Mouse (Mus musculus) testis, postnatal 10 days (tissue): Measurements from ENCODE around the gene Prkca.

Experiments used
- DNase-seq: peaks from one replicate; pipeline ENCODE4 v3.0.0; 2021; ENCODE audit warnings: low spot score

Prkca gene

GRCm38 (mm10) chr11:108204895-108205248 is 138.9 kb downstream of the Prkca start:
- no peak for DNase-seq

DNA sequence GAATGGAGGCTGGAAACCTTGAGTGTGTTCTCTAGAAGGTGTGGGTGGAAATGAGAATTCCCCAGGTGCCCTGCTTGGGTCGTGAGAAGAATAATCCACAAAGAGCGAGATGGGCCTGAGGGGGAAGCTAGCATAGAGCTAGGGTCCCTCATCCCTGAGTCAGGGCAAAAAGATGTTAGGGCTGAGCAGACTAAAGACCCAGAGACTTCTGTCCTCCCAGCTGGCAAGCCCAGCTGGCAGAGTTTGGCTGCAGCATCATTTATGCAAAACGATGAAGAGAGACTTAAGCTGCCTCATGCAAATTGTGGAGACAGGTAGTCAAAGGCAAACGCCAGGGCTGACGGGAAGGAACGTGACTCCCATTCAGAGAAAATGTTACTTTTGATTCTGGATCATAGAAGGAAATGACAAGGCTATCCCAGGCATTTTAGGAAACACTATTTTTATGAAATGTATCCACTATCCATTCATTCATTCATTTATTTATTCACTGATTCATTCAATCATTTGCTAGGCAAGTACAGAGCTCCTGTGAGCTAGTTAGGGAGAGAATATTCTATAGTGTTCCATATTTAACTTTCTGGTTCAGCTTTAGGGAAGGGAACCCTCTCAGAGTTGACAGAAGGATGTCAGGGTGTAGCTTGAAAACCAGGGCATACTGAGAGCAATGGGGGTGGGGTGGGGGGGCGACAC is 139.4 kb downstream of the Prkca start:
- DNase-seq: no peak

DNA sequence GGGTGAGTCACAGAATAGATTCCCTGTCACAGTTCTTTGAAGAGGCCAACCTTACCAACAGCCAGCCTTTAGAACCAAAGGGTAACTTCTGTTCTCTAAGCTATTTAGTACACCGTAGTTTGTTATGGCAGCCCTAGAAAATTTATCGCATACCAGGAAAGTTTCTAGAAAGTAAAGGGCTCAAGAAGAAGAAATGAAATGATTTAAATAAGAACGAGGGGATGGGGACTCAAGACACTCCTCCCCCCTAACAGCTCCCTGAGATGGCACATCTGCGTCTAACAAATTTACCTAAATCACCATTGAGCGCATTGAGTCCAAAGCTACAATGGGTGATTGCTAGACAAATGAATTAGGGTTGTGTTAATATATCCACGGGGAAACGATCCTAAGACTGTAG is 140.9 kb downstream of the Prkca start:
- DNase-seq: no peak

DNA sequence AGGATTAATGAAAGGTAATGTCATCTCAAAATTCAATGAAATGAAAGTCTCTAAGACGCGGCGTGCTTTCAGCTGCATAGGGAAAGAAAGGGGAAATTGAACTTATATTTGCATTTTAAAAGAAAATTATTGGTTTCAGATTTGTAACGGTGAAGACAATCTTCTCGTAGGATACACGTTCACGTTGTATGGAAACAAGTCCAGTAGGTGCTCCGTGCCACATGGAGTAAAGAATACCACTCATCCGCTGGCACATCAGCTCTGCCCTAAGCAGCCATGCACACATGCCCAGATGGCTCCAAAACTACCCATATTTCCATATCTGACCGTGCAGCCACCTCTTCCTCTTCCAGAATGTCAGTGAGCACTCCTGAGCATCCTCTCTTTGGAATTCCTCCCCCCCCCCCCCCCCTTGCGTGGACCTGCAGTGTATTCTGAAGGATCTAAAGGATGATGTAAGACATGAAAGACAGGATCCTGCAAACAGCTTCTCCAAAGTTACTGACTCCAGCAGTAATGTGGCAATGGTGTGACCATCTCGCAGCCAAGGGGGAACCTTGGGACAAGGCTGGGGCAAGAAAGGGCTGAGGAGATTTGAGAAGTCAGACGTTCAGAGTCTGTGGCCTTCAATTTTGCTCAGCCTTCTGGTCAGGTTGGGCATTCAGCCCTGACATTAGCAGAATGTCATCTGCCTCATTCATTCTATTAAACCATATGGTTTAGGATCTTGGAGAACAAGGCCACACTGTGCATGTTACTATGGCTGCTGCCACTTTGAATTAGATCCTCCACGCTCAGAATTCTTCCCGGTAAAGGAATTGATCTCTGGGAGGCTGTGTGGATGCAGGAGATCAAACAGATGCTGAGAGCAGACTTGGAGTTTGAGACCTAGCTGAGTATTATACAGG is 142.8 kb downstream of the Prkca start:
- DNase-seq: no peak

GRCm38 (mm10) chr11:108199429-108199985 is 144.2 kb downstream of the Prkca start:
- DNase-seq: no peak

DNA sequence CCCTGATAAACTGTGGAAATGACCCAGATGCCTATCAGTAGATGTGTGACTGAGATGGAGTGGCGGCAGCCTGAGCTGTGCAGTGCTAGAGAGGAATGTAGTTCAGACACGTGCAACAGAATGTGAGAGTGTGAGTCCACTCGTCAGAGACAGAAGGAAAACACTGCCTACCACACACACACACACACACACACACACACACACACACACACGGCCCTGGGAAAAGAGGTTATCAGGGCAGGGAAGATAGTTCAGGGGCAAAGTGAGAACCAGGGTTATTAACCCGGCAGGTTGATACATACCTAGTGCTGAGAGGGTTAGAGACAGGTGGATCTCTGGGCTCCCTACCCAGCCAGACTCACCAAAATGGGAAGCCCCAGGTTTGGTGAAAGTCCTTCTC is 145.1 kb downstream of the Prkca start:
- DNase-seq: no peak

DNA sequence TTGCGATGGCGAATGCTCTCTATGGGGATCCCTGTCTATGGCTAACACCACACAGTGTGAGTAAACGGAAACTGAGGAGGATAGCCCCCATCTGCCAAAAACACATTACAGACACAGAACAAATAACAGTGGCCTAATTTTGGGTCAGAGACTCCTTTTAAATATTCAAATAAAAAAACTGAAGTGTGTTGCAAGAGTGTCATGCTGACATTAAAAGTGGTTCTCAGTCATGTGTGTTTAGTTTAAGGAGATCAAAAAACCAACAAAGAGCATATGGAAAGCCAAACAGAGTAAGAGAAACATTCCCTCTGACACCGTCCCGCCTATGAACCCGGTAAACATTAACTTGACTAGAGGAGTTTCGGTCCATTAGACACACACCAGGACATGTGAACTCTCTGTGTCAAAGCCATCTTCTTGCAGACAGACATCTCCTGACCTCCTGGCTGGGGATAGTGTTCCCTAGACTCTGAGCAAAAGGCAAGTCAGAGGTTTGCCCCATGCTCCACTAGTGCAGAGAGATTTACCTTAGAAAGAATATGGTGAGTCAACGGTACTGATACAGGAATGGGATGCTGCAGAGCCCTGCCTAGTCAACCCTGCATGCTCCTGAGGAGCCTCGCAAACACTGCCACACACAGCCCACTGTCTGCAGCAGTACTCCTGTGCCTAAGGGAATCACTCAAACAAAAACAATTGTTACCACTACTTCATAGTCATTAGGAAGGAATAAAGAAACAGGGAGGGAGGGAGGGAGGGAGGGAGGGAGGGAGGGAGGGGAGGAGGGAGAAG is 146.1 kb downstream of the Prkca start:
- DNase-seq: no peak

GRCm38 (mm10) chr11:108196796-108197195 is 146.9 kb downstream of the Prkca start:
- no peak for DNase-seq

GRCm38 (mm10) chr11:108190298-108190697 is 153.4 kb downstream of the Prkca start:
- no peak for DNase-seq

DNA sequence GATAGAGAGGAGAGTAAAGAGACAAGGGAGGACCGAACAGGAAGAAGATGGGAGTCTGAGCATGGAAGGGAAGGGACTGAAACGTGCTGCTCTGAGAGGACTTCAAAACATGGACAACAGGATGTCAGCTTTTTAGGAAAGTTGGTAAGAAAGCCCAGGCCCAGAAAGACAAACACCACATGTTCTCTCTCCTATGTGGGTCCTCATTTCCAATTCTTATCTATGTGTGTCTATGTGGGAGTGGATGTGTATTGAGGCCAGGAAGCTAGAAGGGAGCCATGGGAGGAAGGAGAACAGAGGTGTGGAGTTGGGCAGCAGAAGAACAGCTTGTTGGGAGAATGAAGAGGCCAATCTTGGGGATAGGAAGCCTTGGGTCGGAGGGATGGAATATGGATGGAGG is 154.4 kb downstream of the Prkca start:
- no peak for DNase-seq

- DNase-seq: no peak
These were observed 161.3 kb downstream of the Prkca start for GRCm38 (mm10) chr11:108182421-108182820.

- DNase-seq: no peak
These were observed 162.6 kb downstream of the Prkca start for GRCm38 (mm10) chr11:108181012-108181713.

DNA sequence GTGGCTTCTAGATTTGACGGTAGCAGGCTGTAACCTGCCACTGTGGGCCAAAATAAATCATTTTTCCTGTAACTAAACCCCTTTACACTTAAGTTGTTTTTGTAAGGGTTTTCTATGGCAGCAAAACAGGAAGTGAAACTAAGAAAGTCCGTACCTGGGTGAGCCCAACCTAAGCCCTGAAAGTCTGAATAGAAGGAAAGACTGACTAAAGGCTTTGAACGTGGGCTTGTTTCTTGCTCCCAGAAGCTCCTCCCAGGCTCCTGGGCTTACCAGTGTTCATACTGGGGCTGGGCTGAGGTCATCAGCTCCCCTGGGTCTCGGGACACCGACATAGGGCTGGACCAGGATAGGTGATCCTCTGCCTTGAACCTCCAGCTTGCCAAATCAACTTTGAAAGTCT is 164.9 kb downstream of the Prkca start:
- no peak for DNase-seq

- DNase-seq: no peak
These were observed 165.5 kb downstream of the Prkca start for GRCm38 (mm10) chr11:108178258-108178657.

GRCm38 (mm10) chr11:108176715-108177114 is 167.0 kb downstream of the Prkca start:
- no peak for DNase-seq

- no peak for DNase-seq
These were observed 171.8 kb downstream of the Prkca start for GRCm38 (mm10) chr11:108171917-108172316.

DNA sequence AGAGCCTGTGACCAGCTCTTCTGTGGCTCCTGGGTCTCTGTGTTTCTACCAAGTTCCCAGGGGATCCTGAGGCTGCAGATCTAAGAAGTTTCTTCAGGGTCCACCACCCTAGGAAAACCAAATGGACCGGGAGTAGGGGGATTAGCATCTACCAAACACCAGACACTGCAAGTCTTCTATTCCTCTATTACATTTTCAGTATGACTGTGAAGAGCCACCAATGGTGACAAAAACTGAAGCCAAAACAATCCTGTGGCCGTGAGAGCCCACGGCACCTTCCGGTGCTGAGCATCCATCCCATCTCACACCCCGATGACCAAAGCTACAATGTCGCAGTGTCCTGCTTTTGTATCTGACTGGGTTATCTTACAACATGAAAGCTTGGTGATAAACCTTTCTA is 172.5 kb downstream of the Prkca start:
- no peak for DNase-seq

DNA sequence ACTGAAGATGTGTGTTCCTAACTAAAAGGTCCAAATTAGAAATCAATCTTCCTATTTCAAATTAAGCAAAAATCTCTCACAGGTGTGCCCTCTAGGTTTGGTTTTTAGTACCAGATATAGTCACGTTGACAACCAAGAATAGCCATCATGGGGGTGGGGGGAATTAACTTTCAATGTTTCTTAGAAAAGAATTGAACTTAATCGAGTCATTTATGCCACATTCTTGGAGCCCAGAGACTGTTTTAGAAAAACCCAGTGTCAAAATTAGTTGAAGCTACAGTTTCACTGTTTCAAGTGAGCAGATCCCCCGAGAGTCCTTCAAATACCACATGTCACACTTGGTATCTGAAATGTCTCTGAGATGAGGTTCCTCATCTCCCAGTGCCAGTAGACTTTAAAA is 173.6 kb downstream of the Prkca start:
- DNase-seq: no peak

GRCm38 (mm10) chr11:108165725-108166124 is 178.0 kb downstream of the Prkca start:
- no peak for DNase-seq

GRCm38 (mm10) chr11:108162639-108163038 is 181.1 kb downstream of the Prkca start:
- DNase-seq: no peak

DNA sequence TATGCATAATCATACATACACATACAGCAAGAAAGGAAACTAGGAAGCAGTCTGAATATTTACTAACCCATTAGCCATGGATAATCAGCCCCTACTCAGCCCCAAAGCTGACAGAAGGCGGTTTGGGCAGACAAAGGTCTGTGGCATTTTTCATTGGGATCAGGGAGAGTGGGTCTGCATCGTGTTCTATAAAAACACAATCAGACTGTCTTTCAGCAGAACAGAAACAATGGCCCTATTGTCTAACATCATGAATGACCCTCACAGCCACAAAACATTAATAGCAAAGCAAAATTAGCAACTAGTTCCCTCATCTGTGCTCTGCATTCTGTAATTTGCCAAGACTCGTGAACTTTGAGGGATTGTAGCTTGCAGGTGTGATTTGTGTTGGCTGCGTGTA is 181.6 kb downstream of the Prkca start:
- no peak for DNase-seq

DNA sequence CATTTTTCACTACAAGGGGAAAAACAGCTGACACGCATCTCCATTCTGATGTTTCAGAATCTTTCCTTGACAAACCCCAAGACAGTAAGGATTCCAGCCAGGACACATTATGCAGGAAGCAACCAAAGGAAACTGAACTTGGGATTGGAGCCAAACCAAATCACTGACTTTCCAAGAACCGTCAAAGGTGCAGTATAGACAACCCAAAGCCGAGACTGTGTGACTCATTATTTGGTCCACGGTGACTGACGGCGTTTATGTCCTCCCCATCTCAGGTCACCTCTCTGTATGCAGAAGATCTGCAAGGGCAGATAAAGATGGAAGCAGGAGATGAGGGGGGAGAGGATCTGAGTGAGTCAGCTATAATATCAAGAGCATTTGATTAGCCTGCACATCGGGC is 183.7 kb downstream of the Prkca start:
- no peak for DNase-seq
